Mouse (Mus musculus) C2C12 (cell line): ENCODE data around the gene Lrch2. TPM values are rescaled to one million over a fixed set of nuclear protein-coding genes. Genes with fewer than 3 reads are reported as not detected.
"Not testable (repeated sequence)": the region's sequence is repeated elsewhere in the genome, so short reads cannot be mapped to it uniquely, and the experiment has no call there.

Experiments used
- H3K27me3 ChIP-seq: one replicate; pipeline ENCODE4 v1.6.1; 2011; ENCODE audit not compliant: control insufficient read depth, insufficient read depth, insufficient read length
- H3K36me3 ChIP-seq: one replicate; pipeline ENCODE4 v1.6.1; 2011; ENCODE audit not compliant: control insufficient read depth, insufficient read depth
- H3K4me3 ChIP-seq: one replicate; pipeline ENCODE4 v1.5.1; 2011; ENCODE audit warnings: mild to moderate bottlenecking, control low read depth; ENCODE audit not compliant: poor library complexity, insufficient read depth, severe bottlenecking
- H3K79me2 ChIP-seq: one replicate; pipeline ENCODE4 v1.6.1; 2011; ENCODE audit not compliant: control insufficient read depth, insufficient read depth
- H3K79me3 ChIP-seq: one replicate; pipeline ENCODE4 v1.6.1; 2011; ENCODE audit warnings: low read depth, control low read depth
- H3ac ChIP-seq: one replicate; pipeline ENCODE3; 2011; ENCODE audit warnings: low read depth; ENCODE audit not compliant: control insufficient read depth, insufficient read length
- CEBPB ChIP-seq: IDR thresholded peaks from one replicate; pipeline ENCODE4 v1.6.1; 2011; ENCODE audit warnings: low read depth, mild to moderate bottlenecking, control low read depth, moderate library complexity
- CTCF ChIP-seq: IDR thresholded peaks from one replicate; pipeline ENCODE4 v1.5.1; 2011; ENCODE audit not compliant: control insufficient read depth, insufficient read depth, insufficient read length
- FOSL1 ChIP-seq: IDR thresholded peaks from one replicate; pipeline ENCODE4 v1.8.0; 2011; ENCODE audit warnings: mild to moderate bottlenecking, low read length; ENCODE audit not compliant: poor library complexity, insufficient read depth, severe bottlenecking
- MAX ChIP-seq: IDR thresholded peaks from one replicate; pipeline ENCODE4 v1.6.1; 2011; ENCODE audit warnings: mild to moderate bottlenecking, control low read depth
- MYOD1 ChIP-seq: IDR thresholded peaks from one replicate; pipeline ENCODE4 v1.6.1; 2011; ENCODE audit warnings: low read depth; ENCODE audit not compliant: control insufficient read depth, insufficient read length
- MYOG ChIP-seq: IDR thresholded peaks from one replicate; pipeline ENCODE4 v1.6.1; 2011; ENCODE audit not compliant: control insufficient read depth, insufficient read length; ENCODE audit errors: extremely low read depth
- USF1 ChIP-seq: IDR thresholded peaks from one replicate; pipeline ENCODE4 v1.6.1; 2011; ENCODE audit warnings: low read depth, mild to moderate bottlenecking, control low read depth, moderate library complexity
- long read RNA-seq, 2 experiments: library from polyadenylated mRNA; unstranded; transcript quantifications; one replicate each; pipeline ENCODE4 v2.0.0; 2019 to 2020
- polyA plus RNA-seq: library from polyadenylated mRNA; unstranded; fragments of >200 nt; fragmentation: generic; extraction: Trizol; gene quantifications from one replicate; pipeline ENCODE4 v1.2.1, GENCODE M21; 2012; ENCODE audit warnings: missing spikeins

Lrch2 gene
- polyA plus RNA-seq = 4.2 TPM
- long read RNA-seq, experiment 1, partial matches to known transcripts = 1 of 1 reads
- long read RNA-seq, experiment 1, other reads (novel, unspliced or antisense) = 0 of 1 reads
- long read RNA-seq, experiment 2, full-length matches to known transcripts = 1 of 5 reads
- long read RNA-seq, experiment 2, partial matches to known transcripts = 2 of 5 reads
- long read RNA-seq, experiment 2, other reads (novel, unspliced or antisense) = 2 of 5 reads

DNA sequence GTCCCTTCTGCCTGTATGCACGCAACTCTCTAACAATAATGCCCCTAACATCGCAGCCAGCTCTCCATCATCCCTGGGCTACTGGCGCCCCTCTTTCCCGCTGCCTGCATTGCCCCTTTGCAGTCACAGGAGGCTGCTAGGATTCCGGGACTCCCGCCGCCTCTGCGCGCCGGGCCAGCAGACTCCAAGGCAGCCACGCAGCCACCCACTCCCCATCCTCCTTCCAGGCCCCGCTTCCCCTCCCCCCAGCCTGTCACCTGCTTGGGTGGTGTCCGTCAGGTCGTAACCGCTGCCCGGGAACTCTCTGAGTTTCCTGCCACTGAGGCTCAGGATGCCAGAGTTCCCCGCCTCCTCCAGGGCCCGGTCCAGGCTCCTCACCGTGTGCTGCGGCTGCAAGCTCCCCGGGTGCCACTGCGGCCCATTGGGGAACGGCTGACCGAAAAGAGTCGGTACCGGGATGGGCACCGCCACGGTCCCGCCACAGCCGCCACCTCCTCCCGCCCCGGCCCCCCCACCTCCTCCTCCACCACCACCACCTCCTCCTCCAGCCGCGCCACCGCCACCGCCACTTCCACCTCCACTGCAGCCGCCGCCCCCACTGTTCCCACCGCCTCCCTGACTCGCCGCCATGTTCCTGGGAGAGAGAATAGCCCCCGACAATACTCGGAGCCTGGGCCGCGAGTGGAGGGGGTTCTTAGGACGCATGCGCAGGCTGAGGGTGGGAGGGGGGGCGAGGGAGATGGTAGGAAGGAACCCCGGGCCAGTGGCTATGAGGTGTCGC is at the start of gene Lrch2:
TSS of gene Lrch2 (minus strand) at position 661 of the 781 bp plus-strand sequence.
- H3K79me2 ChIP-seq = peaks cover 8% of the 10 kb centered on the region
- peak within 1 kb of the TSS; percentile 62 for H3ac ChIP-seq
- H3K4me3 ChIP-seq = peak within 1 kb of the TSS; percentile 39
- H3K79me3 ChIP-seq = no peaks in the 10 kb centered on the region
- TF ChIP-seq FOSL1 (no peak), CTCF (no peak), MYOD1 (no peak), MYOG (no peak), MAX (no peak), CEBPB (no peak), USF1 (no peak)
- H3K27me3 ChIP-seq = no peaks in the 10 kb centered on the region
- H3K36me3 ChIP-seq = no peaks in the 10 kb centered on the region

- no peaks in the 10 kb centered on the region for H3K36me3 ChIP-seq
- H3K4me3 ChIP-seq = no peak overlapping the region
Observed at GRCm38 (mm10) chrX:147540934-147541870, 12.7 kb downstream of the Lrch2 start.

DNA sequence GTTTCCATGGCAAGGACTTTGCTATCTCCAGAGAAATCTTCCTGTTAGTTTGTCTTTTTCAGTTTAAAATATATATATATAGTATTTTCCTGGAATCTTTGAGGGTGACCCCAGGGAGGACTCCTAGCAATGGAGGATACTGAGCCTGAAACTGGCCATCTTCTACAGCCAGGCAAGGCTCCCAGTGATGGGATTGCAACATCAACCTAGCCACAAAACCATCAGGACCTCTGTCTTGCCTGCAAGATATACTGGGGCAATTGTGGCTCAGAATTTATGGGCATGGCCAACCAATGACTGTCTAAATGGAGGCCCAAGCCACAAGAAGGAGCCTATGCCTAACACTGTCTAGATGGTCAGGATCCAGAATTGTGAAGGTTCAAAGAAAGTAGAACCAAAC is 15.5 kb downstream of the Lrch2 start:
- H3K36me3 ChIP-seq = no peaks in the 10 kb centered on the region
- no peak for TF ChIP-seq USF1
- peak; percentile 79 for TF ChIP-seq CEBPB

More at GRCm38 (mm10) chrX:147540934-147541870, 12.7 kb downstream of the Lrch2 start:
- no peaks in the 10 kb centered on the region for H3K79me2 ChIP-seq
- TF ChIP-seq MYOG = no peak
- TF ChIP-seq FOSL1 = no peak
- no peak for TF ChIP-seq CEBPB
- TF ChIP-seq MYOD1 = no peak
- H3K27me3 ChIP-seq = no peaks in the 10 kb centered on the region
- H3K79me3 ChIP-seq = no peaks in the 10 kb centered on the region
- no peak overlapping the region for H3ac ChIP-seq

DNA sequence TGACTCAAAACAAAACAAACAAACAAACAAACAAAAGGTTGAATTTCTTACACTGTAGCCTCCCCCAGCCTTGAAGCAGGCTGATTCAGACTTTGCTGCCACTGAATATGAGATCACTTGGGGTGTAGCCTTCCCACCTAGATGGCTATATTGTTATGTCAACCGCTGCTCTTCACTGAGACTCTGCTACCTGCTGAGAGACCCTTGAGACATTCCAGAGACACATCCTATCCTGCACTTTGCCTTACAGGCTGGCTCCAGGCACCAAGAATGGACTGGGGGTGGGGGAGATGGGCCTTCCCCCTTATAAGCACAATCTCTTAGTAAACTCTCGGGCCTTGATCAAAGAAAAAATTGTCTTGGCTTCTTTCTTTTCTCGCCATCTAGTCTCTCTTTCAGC is 16.8 kb downstream of the Lrch2 start:
- H3ac ChIP-seq, H3K79me2 ChIP-seq, H3K79me3 ChIP-seq, H3K36me3 ChIP-seq, H3K27me3 ChIP-seq, H3K4me3 ChIP-seq: not testable (repeated sequence)

More for the DNA sequence above, 15.5 kb downstream of the Lrch2 start:
- no peaks in the 10 kb centered on the region for H3K79me2 ChIP-seq
- H3K4me3 ChIP-seq = no peak overlapping the region
- no peaks in the 10 kb centered on the region for H3K79me3 ChIP-seq
- no peak overlapping the region for H3ac ChIP-seq
- no peaks in the 10 kb centered on the region for H3K27me3 ChIP-seq

DNA sequence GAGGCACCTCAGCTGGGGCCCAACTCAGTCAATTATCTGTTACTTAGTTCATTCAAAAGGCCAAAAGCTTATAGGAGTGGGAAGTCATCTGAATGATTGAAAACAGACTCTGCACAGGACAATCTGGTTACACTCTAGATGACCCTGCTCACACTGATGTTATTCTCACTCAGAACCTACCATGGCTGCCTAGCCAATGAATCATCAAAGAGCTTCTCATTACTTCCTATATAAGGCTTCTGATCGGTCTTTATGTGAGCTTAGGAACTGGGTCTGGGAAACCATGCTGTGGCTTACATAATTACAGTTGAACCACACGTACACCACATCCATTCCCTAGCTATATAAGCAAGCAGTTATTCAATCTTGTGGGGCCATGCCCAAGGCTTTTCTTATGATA is 18.3 kb downstream of the Lrch2 start:
- H3K27me3 ChIP-seq = no peaks in the 10 kb centered on the region
- TF ChIP-seq MYOD1 (no peak), MAX (peak; percentile 41)
- H3K79me2 ChIP-seq = no peaks in the 10 kb centered on the region
- H3K36me3 ChIP-seq = no peaks in the 10 kb centered on the region
- no peak overlapping the region for H3ac ChIP-seq
- no peak overlapping the region for H3K4me3 ChIP-seq
- no peaks in the 10 kb centered on the region for H3K79me3 ChIP-seq

GRCm38 (mm10) chrX:147531675-147532074 is 22.2 kb downstream of the Lrch2 start:
- no peaks in the 10 kb centered on the region for H3K27me3 ChIP-seq
- H3K79me3 ChIP-seq = peaks cover 2% of the 10 kb centered on the region
- H3K36me3 ChIP-seq = no peaks in the 10 kb centered on the region
- no peak overlapping the region for H3K4me3 ChIP-seq
- H3ac ChIP-seq = no peak overlapping the region
- TF ChIP-seq MYOG (no peak), USF1 (peak; percentile 39), CEBPB (peak; percentile 51), MAX (peak; percentile 23), MYOD1 (peak; percentile 65), FOSL1 (no peak)
- no peaks in the 10 kb centered on the region for H3K79me2 ChIP-seq
